Mouse (Mus musculus) neural tube, embryonic 15.5 days (tissue): ENCODE results near the gene Eprs. TPM values are rescaled to one million over a fixed set of nuclear protein-coding genes. Genes with fewer than 3 reads are reported as not detected.
A peak's percentile ranks its signal among the peaks of the same experiment; 100 is the strongest.

Source experiments
- ATAC-seq: fragments of 200-750 bp; cut with Nextera tagmentation; 2 replicates; pipeline ENCODE4 v1.8.0; 2017; ENCODE audit warnings: mild to moderate bottlenecking, moderate TSS enrichment, moderate library complexity; ENCODE audit not compliant: low FRiP score
- H3K27ac ChIP-seq: fragments of 300-500 bp; sonication (generic); replicated peaks from 2 replicates; pipeline ENCODE4 v1.5.1; 2015; ENCODE audit warnings: mild to moderate bottlenecking, inconsistent platforms
- H3K27me3 ChIP-seq: fragments of 300-500 bp; sonication (generic); replicated peaks from 2 replicates; pipeline ENCODE4 v1.6.1; 2015; ENCODE audit warnings: inconsistent platforms
- H3K36me3 ChIP-seq: fragments of 300-500 bp; sonication (generic); 2 replicates; pipeline ENCODE4 v1.6.1; 2015; ENCODE audit warnings: inconsistent platforms
- H3K4me1 ChIP-seq: fragments of 300-500 bp; sonication (generic); 2 replicates; pipeline ENCODE4 v1.6.1; 2015; ENCODE audit warnings: inconsistent platforms
- H3K4me2 ChIP-seq: fragments of 300-500 bp; sonication (generic); 2 replicates; pipeline ENCODE4 v1.6.1; 2015; ENCODE audit warnings: inconsistent platforms, mild to moderate bottlenecking, moderate library complexity
- H3K4me3 ChIP-seq: fragments of 300-500 bp; sonication (generic); replicated peaks from 2 replicates; pipeline ENCODE4 v1.5.1; 2015; ENCODE audit warnings: mild to moderate bottlenecking, inconsistent platforms
- H3K9ac ChIP-seq: fragments of 300-500 bp; sonication (generic); replicated peaks from 2 replicates; pipeline ENCODE4 v1.6.1; 2015; ENCODE audit warnings: mild to moderate bottlenecking, inconsistent platforms
- H3K9me3 ChIP-seq: fragments of 300-500 bp; sonication (generic); replicated peaks from 2 replicates; pipeline ENCODE4 v1.6.1; 2016; ENCODE audit warnings: inconsistent platforms
- WGBS: fragments of 180-500 bp; shearing (Covaris S2); methylation state at CpG from one replicate; pipeline ENCODE4 v1.1.7; 2015; ENCODE audit warnings: mixed read lengths; 5-methylcytosine and 5-hydroxymethylcytosine counted together
- polyA plus RNA-seq: library from polyadenylated mRNA; unstranded; fragments of >200 nt; fragmentation: Nextera tagmentation; extraction: Ambion mirVana; gene quantifications from 2 replicates; pipeline ENCODE4 v1.2.1, GENCODE M21; 2015

The Eprs gene
- polyA plus RNA-seq, 1 experiment from 2014 or later, result 134 TPM

DNA sequence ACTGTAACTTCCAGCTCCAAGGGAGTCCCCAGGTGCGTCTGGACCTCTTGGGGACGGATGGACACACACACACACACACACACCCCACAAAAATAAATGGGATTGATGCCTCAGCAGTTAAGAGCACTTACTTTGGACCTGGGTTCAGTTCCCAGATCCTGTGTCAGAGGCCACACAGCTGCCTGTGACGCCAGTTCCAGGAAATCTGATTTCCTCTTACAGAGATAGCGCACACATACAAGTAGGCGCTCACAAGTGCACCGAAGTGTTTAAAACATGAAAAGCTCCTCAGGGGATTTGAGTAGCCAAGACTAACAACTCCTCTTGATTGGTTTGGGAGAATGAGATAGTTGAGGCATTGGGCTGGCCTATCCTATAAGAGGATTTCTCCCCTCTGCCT, 57.9 kb downstream of the Eprs start:
- H3K27me3 ChIP-seq, result no peaks in the 10 kb centered on the region
- 96% methylated on average over 6 of the region's 6 CpGs for WGBS
- peaks cover 74% of the 10 kb centered on the region for H3K36me3 ChIP-seq
- H3K9me3 ChIP-seq, result no peaks in the 10 kb centered on the region
- no peak overlapping the region for H3K9ac ChIP-seq
- no peak overlapping the region for H3K4me3 ChIP-seq
- H3K4me1 ChIP-seq, result no peaks in the 10 kb centered on the region
- no peak overlapping the region for H3K4me2 ChIP-seq
- ATAC-seq, result no peak
- H3K27ac ChIP-seq, result no peak overlapping the region

- Histone ChIP-seq H3K36me3 (peaks cover 69% of the 10 kb centered on the region), H3K4me2 (no peak overlapping the region), H3K9ac (no peak overlapping the region), H3K9me3 (no peaks in the 10 kb centered on the region), H3K27ac (no peak overlapping the region), H3K27me3 (no peaks in the 10 kb centered on the region), H3K4me3 (no peak overlapping the region), H3K4me1 (no peaks in the 10 kb centered on the region)
- whole genome bisulfite sequencing, result 93% methylated on average over 5 of the region's 5 CpGs
- no peak for ATAC-seq
These were observed 63.7 kb downstream of the Eprs start for GRCm38 (mm10) chr1:185426583-185426982.

GRCm38 (mm10) chr1:185430488-185430887, 67.6 kb downstream of the Eprs start:
- Histone ChIP-seq H3K36me3 (peaks cover 43% of the 10 kb centered on the region), H3K27ac (no peak overlapping the region), H3K4me1 (no peaks in the 10 kb centered on the region), H3K4me3 (no peak overlapping the region), H3K27me3 (no peaks in the 10 kb centered on the region), H3K9me3 (no peaks in the 10 kb centered on the region), H3K4me2 (no peak overlapping the region), H3K9ac (no peak overlapping the region)
- 91% methylated on average over 5 of the region's 5 CpGs for WGBS
- ATAC-seq, result no peak

GRCm38 (mm10) chr1:185431245-185431997, 68.6 kb downstream of the Eprs start:
- no peak overlapping the region for H3K27ac ChIP-seq
- H3K9ac ChIP-seq, result no peak overlapping the region
- H3K4me2 ChIP-seq, result no peak overlapping the region
- WGBS, result 67% methylated on average over 6 of the region's 6 CpGs
- ATAC-seq, result no peak
- H3K4me3 ChIP-seq, result no peak overlapping the region
- H3K36me3 ChIP-seq, result peaks cover 36% of the 10 kb centered on the region
- no peaks in the 10 kb centered on the region for H3K27me3 ChIP-seq
- no peaks in the 10 kb centered on the region for H3K9me3 ChIP-seq
- no peaks in the 10 kb centered on the region for H3K4me1 ChIP-seq

GRCm38 (mm10) chr1:185431998-185432317, 69.1 kb downstream of the Eprs start:
- Histone ChIP-seq H3K9me3 (no peaks in the 10 kb centered on the region), H3K4me1 (peaks cover 3% of the 10 kb centered on the region), H3K9ac (no peak overlapping the region), H3K27ac (no peak overlapping the region), H3K27me3 (no peaks in the 10 kb centered on the region), H3K4me3 (no peak overlapping the region), H3K36me3 (peaks cover 31% of the 10 kb centered on the region), H3K4me2 (no peak overlapping the region)
- ATAC-seq, result no peak
- 84% methylated on average over 13 of the region's 13 CpGs for WGBS

- no peak for ATAC-seq
- no peaks in the 10 kb centered on the region for H3K27me3 ChIP-seq
- H3K4me2 ChIP-seq, result no peak overlapping the region
- H3K9me3 ChIP-seq, result no peaks in the 10 kb centered on the region
- H3K27ac ChIP-seq, result no peak overlapping the region
- peaks cover 21% of the 10 kb centered on the region for H3K36me3 ChIP-seq
- peaks cover 8% of the 10 kb centered on the region for H3K4me1 ChIP-seq
- WGBS, result 72% methylated on average over 6 of the region's 6 CpGs
- H3K4me3 ChIP-seq, result no peak overlapping the region
- H3K9ac ChIP-seq, result no peak overlapping the region
These were observed 70.3 kb downstream of the Eprs start for GRCm38 (mm10) chr1:185433112-185433511.

- H3K9ac ChIP-seq, result no peak overlapping the region
- H3K36me3 ChIP-seq, result no peaks in the 10 kb centered on the region
- peak overlapping the region; percentile 20; the same call in 1 of the 2 replicates for H3K27ac ChIP-seq
- H3K9me3 ChIP-seq, result no peaks in the 10 kb centered on the region
- no peaks in the 10 kb centered on the region for H3K27me3 ChIP-seq
- ATAC-seq, result peak; percentile 53; the same call in 1 of the 2 replicates
- H3K4me2 ChIP-seq, result no peak overlapping the region
- H3K4me3 ChIP-seq, result no peak overlapping the region
- WGBS, result 56% methylated on average over 9 of the region's 9 CpGs
- peaks cover 10% of the 10 kb centered on the region for H3K4me1 ChIP-seq
These were observed 76.2 kb downstream of the Eprs start for GRCm38 (mm10) chr1:185438841-185439580.

DNA sequence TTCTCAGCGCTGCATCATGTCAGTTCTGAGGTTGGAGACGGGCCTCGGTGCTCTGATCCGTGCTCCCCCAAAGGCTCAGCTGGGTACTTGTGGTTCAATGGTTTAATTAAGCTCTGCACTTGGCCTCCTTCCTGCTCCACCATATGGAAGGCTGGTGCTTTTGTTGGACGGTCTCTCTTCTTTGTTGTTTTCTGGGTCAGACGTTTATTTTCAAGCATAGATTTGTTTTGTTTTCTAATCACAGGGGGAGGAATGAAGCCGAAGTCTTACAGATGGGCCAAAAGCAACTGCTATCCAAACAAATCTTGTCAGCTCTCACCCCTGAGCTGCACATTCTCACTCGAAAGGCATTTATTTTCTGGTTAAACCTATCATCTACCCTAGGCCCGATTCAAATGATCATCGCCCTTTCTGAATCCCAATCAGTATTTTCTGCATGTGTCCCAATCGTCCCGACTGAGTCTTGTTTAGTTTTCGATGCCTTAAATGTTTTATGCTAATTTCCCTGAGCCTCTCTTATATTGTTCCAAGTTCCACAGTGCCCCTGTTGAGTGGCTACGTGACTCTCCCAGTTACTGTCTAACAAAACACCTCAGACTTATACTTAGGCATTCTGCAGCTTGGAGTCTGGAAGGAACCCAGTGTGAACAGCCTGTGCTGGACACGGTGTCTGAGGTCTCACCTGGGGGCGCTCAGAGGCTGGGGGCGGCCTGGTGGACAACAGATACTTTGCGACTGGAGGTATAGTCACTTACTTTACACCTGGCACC, 79.0 kb downstream of the Eprs start:
- ATAC-seq, result no peak
- H3K27me3 ChIP-seq, result no peaks in the 10 kb centered on the region
- 50% methylated on average over 18 of the region's 18 CpGs for WGBS

GRCm38 (mm10) chr1:185448936-185449335, 86.1 kb downstream of the Eprs start:
- no peaks in the 10 kb centered on the region for H3K36me3 ChIP-seq
- peaks cover 6% of the 10 kb centered on the region; the same call in 1 of the 2 replicates for H3K27me3 ChIP-seq
- no peak overlapping the region for H3K9ac ChIP-seq
- no peak for ATAC-seq
- H3K4me3 ChIP-seq, result no peak overlapping the region
- WGBS, result 90% methylated on average over 7 of the region's 7 CpGs
- no peak overlapping the region for H3K4me2 ChIP-seq
- no peaks in the 10 kb centered on the region for H3K4me1 ChIP-seq
- no peak overlapping the region for H3K27ac ChIP-seq
- no peaks in the 10 kb centered on the region for H3K9me3 ChIP-seq

More for the DNA sequence above, 79.0 kb downstream of the Eprs start:
- H3K36me3 ChIP-seq, result no peaks in the 10 kb centered on the region
- H3K27ac ChIP-seq, result peak overlapping the region; percentile 23; the same call in 1 of the 2 replicates
- H3K4me1 ChIP-seq, result peaks cover 8% of the 10 kb centered on the region
- no peaks in the 10 kb centered on the region for H3K9me3 ChIP-seq
- no peak overlapping the region for H3K9ac ChIP-seq
- no peak overlapping the region for H3K4me2 ChIP-seq
- no peak overlapping the region for H3K4me3 ChIP-seq

DNA sequence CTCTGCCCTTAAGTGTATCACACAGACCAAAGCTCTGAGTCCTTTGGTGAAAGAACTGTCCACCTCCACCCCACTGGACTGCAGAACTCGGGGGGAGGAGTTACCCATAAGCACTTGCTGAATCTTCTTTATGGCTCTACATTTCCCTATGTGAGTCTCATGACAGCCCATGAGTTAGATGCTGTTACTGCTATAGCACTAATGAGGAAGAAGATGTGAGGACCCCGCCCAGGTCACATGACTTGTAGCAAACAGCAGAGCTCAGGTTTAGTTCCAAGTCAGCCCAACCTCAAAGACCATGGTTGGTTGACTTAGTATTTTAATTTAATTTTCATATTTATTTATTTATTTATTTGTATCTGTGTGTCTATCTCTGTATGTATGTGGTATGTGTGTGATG, 86.9 kb downstream of the Eprs start:
- no peak for ATAC-seq
- Histone ChIP-seq H3K9me3 (no peaks in the 10 kb centered on the region), H3K9ac (no peak overlapping the region), H3K4me2 (no peak overlapping the region), H3K4me3 (no peak overlapping the region), H3K4me1 (peaks cover 6% of the 10 kb centered on the region; the same call in 1 of the 2 replicates), H3K27me3 (peaks cover 11% of the 10 kb centered on the region; the same call in 1 of the 2 replicates), H3K36me3 (no peaks in the 10 kb centered on the region), H3K27ac (no peak overlapping the region)
- WGBS, result 79% methylated on average over 2 of the region's 2 CpGs

GRCm38 (mm10) chr1:185451077-185451476, 88.2 kb downstream of the Eprs start:
- H3K27me3 ChIP-seq, result peaks cover 12% of the 10 kb centered on the region; the same call in 1 of the 2 replicates
- no peak overlapping the region for H3K4me3 ChIP-seq
- H3K9me3 ChIP-seq, result no peaks in the 10 kb centered on the region
- ATAC-seq, result no peak
- no peak overlapping the region for H3K27ac ChIP-seq
- no peak overlapping the region for H3K4me2 ChIP-seq
- H3K4me1 ChIP-seq, result peaks cover 12% of the 10 kb centered on the region; the same call in 1 of the 2 replicates
- H3K36me3 ChIP-seq, result no peaks in the 10 kb centered on the region
- H3K9ac ChIP-seq, result no peak overlapping the region
- WGBS, result 82% methylated on average over 8 of the region's 8 CpGs
